13 mouse cellular contexts compared by ENCODE assay signal in the genomic region with DNA sequence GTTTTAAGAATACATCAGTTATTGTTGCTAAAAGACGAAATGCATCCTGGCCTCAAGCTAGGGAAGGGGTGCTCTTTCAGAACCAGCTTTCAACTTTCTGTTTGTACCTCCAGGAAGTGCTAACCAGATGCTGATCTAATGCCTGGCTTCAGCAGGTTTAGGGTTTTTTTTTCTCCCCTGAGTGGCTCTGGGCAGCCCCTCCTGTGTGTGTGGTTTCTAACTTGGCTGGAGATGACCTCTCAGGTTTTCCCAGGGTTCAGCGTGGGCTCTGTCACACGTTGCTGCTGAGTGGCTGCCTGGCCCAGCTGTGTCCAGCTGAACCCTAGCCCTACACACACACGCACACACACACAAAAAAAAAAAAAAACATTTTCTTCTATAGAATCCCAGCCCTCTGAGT. TPM values are rescaled to one million over a fixed set of nuclear protein-coding genes. Genes with fewer than 3 reads are reported as not detected.
A peak's percentile ranks its signal among the peaks of the same experiment; 100 is the strongest.
DNase-seq lines count a peak whose midpoint lies in the region; ATAC-seq and TF ChIP-seq lines count a peak whose summit lies in the region.
"Had no signal": no experiment of that assay in that cellular context is flagged by ENCODE, and none has a peak within 500 bp of the region (broad histone marks: within the 10 kb centered on the region; RNA-seq: fewer than 3 reads in every experiment).

No protein-coding gene starts in this region.

- 31% methylated on average over 4 of the region's 4 CpGs for WGBS in kidney, embryonic 14.5 days
- 33% methylated on average over 4 of the region's 4 CpGs for whole genome bisulfite sequencing in liver, postnatal 0 days (ENCODE audit: insufficient replicate concordance)

- ATAC-seq in kidney, embryonic 14.5 days (ENCODE audit: low FRiP score, low TSS enrichment), result peak; percentile 40; the same call in 1 of the 2 replicates
- ATAC-seq in liver, postnatal 0 days, result no peak
- ATAC-seq: forebrain, embryonic 14.5 days had no signal

- peaks cover 32% of the 10 kb centered on the region; the same call in 1 of the 2 replicates for H3K4me1 ChIP-seq in kidney, embryonic 14.5 days (ENCODE audit: control insufficient read depth, insufficient read depth, low read length)
- peaks cover 41% of the 10 kb centered on the region for H3K4me1 ChIP-seq in brown adipose tissue, adult 24 weeks (ENCODE audit: control insufficient read depth, insufficient read depth, insufficient read length, low read length)
- H3K4me1 ChIP-seq in liver, postnatal 0 days (ENCODE audit: insufficient read depth), result peaks cover 20% of the 10 kb centered on the region

- no peaks in the 10 kb centered on the region for H3K27me3 ChIP-seq in kidney, embryonic 14.5 days (ENCODE audit: control insufficient read depth, insufficient read depth, low read length)
- H3K27me3 ChIP-seq in liver, postnatal 0 days (ENCODE audit: insufficient read depth, low read length), result no peaks in the 10 kb centered on the region

- TF ChIP-seq CTCF in liver, postnatal 0 days (IDR thresholded peaks at IDR 0.05; ENCODE audit: low read depth), result no peak

- H3K27ac ChIP-seq in kidney, embryonic 14.5 days (ENCODE audit: low read depth, low read length), result 0 out of 2 replicates have a peak overlapping the region, but pooled peaks have one; percentile 48
- H3K27ac ChIP-seq in brown adipose tissue, adult 24 weeks (replicated peaks; ENCODE audit: low read depth, low read length), result peak overlapping the region; percentile 84
- H3K27ac ChIP-seq in liver, postnatal 0 days (ENCODE audit: low read depth), result peak overlapping the region; percentile 24; the same call in 1 of the 2 replicates
- H3K27ac ChIP-seq: layer of hippocampus, adult 2 months had no signal

- DNase-seq in kidney, postnatal 25 days, result no peak
- peak; percentile 55 for DNase-seq in CD4-positive, CD25-positive, alpha-beta regulatory T cell, adult 2 months (ENCODE audit: low read depth, low spot score)
- DNase-seq in liver, postnatal 0 days, result no peak
- no peak for DNase-seq in layer of hippocampus, postnatal 10 days (ENCODE audit: low spot score in 2 of 2)
- no peak for DNase-seq in thymus, postnatal 10 days (ENCODE audit: low spot score in 2 of 2)
- DNase-seq: lung, adult 2 months; right cerebral cortex, postnatal 14 days; thymus, postnatal 25 days had no signal

- H3K36me3 ChIP-seq in kidney, embryonic 14.5 days (ENCODE audit: control insufficient read depth, insufficient read depth, low read length), result no peaks in the 10 kb centered on the region
- no peaks in the 10 kb centered on the region for H3K36me3 ChIP-seq in liver, postnatal 0 days (replicated peaks; ENCODE audit: insufficient read depth, low read length)

- no peak for TF ChIP-seq EP300 in liver, postnatal 0 days (IDR thresholded peaks at IDR 0.05; ENCODE audit: low read depth)

- H3K4me2 ChIP-seq in kidney, embryonic 14.5 days (replicated peaks; ENCODE audit: low read depth, low read length), result no peak overlapping the region
- H3K4me2 ChIP-seq in liver, postnatal 0 days (ENCODE audit: low read depth, low read length), result peak overlapping the region; percentile 40
- H3K4me2 ChIP-seq: heart, embryonic 11.5 days had no signal

- H3K4me3 ChIP-seq in kidney, embryonic 14.5 days (ENCODE audit: low read length), result no peak overlapping the region
- no peak overlapping the region for H3K4me3 ChIP-seq in brown adipose tissue, adult 24 weeks (ENCODE audit: insufficient read depth, low read depth, low read length)
- H3K4me3 ChIP-seq in liver, postnatal 0 days (ENCODE audit: low read depth, low read length), result no peak overlapping the region
- H3K4me3 ChIP-seq: layer of hippocampus, adult 2 months had no signal

- H3K9ac ChIP-seq in kidney, embryonic 14.5 days (ENCODE audit: low read depth, low read length), result no peak overlapping the region
- H3K9ac ChIP-seq in liver, postnatal 0 days (replicated peaks), result no peak overlapping the region

- no peaks in the 10 kb centered on the region for H3K9me3 ChIP-seq in kidney, embryonic 14.5 days (ENCODE audit: control insufficient read depth, low read length)
- H3K9me3 ChIP-seq in liver, postnatal 0 days (ENCODE audit: low read length), result no peaks in the 10 kb centered on the region

RNA-seq across cellular contexts. Expression of a gene that starts 45.4 kb away (rescaled TPM):
- polyA plus RNA-seq in kidney, embryonic 14.5 days (2014; fragmentation: Nextera tagmentation; extraction: Ambion mirVana), result 6.1 and 9.4 TPM in 2 replicates
- polyA plus RNA-seq in brown adipose tissue, adult 24 weeks (2012; ENCODE audit: insufficient read depth, insufficient read length, missing spikeins), result 6.8 and 10.6 TPM in 2 replicates
- 0.86 and 0.92 TPM in 2 replicates for polyA plus RNA-seq in liver, postnatal 0 days (2015; fragmentation: Nextera tagmentation; extraction: Ambion mirVana)
- total RNA-seq in layer of hippocampus, postnatal 10 days (2021), result 100 to 1,000 TPM in 1 of 2 experiments, 10 to 100 TPM in 1; 96.7 to 108 TPM

Comparison
In these comparisons a context has a peak if more than half of its experiments do, and no peak if none do; other contexts are left out.
1. H3K27ac ChIP-seq: peak in every context shown above with its lines; median percentile 84 in brown adipose tissue, adult 24 weeks; 48 in kidney, embryonic 14.5 days; 24 in liver, postnatal 0 days.